Mouse (Mus musculus): ENCODE measurements around the gene Rpl32.

The Rpl32 gene

DNA sequence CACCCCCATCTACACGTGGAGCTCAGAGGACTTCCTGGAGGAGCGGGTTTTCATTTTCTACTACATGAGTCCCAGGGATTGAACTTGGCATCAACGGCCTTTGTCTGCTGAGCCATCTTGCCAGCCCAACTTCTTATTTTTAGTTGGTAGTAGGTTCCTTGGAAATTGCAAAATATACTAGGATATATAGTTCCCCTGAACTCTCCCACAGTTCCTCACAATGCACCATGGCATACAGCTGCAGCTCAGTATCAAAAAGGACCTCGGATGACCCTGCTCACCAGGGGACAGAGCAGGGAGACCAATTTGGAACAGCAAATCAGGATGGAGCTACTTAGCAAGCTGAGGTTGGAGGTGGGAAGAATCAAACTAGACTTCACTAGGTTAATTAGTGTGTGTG is 6.5 kb upstream of the Rpl32 start:
- no peak for DNase-seq (ENCODE audit: low spot score)

DNA sequence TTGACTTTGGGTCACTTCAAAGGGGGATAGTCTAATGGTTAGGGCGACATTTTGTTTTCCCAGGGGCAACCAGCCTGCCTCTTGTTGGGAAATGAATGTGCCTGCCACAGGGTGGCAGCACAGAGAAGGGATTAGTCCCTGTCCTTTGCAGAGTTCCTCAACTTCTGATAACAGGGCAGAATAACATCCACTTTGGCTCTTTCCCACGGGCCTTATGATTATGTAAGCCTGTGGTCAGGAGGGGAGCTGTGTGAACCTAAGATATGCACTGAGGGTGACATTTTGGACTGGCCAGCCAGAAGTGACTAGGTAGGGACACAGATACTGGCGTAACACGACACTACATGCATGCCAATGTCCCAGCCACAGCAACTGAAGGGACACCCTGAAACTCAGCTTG is 5.6 kb upstream of the Rpl32 start:
- no peak for DNase-seq (ENCODE audit: low spot score)

DNA sequence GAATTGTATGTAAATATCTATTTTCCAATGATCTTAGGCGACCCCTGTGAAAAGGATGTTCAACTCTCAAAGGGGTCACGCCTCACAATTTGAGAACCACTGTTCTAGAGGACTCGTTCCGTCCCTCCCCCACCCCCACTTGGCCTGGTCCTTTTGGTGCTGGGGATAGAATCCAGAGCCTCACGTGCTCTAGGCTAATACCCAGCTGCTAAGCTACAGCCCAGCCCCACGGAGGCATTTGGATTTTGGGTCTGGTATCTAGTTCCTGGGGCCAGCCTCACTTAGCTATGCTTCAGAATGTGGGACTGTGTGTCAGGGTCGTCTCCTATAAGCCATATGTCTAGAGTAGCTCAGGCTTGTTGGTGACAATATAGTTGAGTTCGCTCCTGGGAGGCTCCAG is 3.1 kb upstream of the Rpl32 start:
- no peak for DNase-seq (ENCODE audit: low spot score)

DNA sequence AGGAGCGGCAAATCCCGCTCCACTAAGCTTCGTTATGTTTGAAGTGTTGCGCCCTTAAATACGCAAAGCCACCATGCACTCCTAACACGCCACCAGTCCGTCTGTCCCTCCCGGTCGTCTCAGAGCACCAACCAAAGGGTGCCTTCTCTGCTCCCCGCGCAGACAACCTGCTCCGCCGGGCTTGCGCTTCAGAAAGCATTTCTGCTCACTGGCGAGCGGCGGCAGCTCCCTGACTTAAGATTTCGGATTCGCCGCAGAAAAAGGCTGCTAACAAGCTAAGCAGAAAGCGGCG is 405 bp downstream of the Rpl32 start:
- no peak for DNase-seq (ENCODE audit: low spot score)

DNA sequence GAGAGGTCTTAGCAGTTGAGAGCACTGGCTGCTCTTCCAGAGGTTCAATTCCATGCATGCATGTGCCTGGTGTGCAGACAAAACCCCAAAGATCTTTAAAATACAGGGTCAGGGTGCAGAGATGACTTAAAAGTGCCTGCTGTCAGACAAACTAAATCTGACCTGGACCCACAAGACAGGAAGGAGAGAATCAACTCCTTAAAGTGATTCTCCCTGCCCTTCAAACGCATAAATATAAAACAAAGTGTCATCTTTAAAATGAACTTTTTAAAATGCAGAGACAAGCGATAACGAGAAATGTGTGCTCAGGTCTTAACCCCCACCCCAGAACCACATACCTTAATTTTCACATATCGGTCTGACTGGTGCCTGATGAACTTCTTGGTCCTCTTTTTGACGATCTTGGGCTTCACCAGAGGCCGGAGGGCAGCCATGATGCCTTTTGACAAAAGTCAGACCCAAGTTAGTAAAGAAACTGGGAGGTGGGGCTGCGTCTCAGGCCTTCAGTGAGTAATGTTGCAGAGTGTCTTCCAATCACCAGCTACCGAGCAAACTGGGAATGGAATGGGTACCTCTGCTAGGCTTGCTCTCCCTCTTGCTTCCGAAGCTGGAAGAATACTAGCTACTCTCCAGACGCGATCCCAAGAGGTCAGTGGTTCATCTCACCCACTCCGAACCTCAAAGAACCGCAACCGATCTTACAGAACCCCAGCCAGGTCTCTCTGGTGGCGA is 917 bp downstream of the Rpl32 start:
- DNase-seq (ENCODE audit: low spot score), result no peak

DNA sequence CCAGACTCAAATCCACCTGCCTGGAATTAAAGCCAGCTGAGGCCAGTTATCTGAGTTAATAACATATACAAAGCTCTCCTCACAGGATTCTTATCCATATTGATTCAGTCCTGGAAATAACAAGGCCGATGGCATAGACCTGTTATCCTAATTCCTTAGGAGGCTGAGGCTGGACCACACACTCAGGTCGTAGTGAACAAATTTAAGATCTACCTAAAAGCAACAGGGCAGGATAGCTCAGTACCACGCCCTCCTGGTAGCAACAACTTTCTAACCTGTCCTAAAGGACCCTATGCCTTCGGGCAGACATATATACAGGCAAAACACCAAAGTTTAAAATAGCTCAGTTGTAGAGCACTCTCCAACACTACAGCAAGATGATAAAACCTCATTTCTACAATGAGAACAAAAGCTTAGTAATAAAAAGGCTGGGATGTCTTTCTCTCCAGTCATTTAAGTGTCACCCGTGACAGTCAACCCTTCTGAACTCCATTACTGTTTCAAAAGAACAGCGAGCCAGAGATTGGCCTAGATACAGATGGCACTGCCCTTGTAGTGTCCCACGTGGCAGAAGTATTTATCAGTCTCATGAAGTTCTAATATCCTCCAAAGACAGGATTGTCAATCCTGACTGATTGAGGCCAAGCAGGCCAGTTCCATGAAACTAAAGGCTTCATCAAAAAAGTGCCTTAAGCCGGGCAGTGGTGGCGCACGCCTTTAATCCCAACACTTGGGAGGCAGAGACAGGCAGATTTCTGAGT is 3.9 kb downstream of the Rpl32 start:
- no peak for DNase-seq (ENCODE audit: low spot score)

DNA sequence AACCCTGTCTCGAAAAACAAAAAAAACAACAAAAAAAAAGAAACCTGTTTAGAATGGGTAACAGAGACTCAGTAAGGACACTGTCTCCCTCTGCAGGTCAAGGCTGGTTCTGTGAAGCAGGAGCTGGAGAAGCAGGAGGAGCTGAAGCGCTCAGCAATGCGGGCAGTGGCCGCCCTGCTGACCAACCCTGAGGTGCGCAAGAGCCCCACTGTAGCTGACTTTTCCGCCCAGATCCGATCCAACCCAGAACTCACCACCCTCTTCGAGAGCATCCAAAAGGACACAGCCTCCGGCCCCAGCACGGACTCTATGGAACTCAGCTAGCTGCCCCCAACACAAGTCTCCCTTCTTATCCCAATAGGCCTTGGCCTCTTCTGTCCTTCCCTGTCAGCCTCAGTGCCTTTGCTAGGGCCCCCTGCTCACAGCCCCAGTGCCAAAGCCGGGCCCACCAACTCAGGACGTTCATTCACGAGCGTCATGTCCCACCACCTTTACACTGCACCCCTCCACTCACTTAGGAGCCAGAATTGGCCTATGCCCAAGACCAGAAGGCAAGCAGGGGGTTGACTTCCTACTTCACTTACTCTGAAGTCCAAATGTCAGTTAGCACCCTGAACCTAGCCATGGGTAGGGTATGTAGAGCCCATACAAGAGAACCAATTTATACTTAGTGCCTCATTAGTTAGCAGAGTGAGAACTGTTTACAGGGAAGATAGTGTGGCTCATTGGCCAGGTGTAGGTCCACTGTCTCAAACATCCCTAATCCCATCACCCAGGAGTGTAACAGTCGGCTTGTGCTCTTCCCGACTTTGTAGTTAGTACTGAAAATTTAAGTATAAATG is 4.8 kb downstream of the Rpl32 start:
- DNase-seq (ENCODE audit: low spot score), result peak; percentile 57

DNA sequence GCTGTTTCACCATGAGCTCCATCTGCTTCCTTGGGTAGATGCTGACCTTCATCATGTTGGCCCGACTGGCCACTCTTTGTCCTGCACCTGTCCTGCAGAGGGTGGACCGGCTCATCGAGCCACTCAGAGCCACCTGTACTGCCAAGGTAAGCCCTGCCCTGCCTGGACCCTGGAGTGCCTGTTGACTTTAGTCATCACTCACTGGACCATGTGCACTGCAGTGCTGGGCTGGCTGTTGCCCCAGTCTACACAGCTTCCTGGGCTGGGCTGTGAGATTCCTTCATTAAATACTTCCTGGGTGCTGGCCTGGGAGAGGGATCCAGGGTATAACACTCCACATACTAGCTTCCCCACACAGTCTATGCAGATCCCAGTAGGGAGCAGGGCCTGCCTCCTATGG is 6.7 kb downstream of the Rpl32 start:
- DNase-seq (ENCODE audit: low spot score), result no peak

DNA sequence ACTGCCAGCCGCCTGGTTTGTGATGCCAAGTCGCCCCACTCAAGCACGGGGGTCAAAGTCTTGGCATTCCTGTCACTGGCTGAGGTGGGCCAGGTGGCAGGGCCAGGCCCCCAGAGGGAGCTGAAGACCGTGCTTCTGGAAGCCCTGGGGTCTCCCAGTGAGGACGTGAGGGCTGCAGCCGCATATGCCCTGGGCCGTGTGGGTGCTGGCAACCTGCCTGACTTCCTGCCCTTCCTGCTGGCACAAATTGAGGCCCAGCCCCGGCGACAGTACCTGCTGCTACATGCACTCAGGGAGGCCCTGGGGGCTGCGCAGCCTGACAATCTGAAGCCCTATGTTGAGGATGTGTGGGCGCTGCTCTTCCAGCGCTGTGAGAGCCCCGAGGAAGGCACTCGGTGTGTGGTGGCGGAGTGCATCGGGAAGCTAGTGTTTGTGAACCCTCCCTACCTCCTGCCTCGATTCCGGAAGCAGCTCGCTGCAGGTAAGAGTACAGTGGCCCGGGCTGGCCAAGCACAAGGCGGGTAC is 15.8 kb downstream of the Rpl32 start:
- no peak for DNase-seq (ENCODE audit: low spot score)

DNA sequence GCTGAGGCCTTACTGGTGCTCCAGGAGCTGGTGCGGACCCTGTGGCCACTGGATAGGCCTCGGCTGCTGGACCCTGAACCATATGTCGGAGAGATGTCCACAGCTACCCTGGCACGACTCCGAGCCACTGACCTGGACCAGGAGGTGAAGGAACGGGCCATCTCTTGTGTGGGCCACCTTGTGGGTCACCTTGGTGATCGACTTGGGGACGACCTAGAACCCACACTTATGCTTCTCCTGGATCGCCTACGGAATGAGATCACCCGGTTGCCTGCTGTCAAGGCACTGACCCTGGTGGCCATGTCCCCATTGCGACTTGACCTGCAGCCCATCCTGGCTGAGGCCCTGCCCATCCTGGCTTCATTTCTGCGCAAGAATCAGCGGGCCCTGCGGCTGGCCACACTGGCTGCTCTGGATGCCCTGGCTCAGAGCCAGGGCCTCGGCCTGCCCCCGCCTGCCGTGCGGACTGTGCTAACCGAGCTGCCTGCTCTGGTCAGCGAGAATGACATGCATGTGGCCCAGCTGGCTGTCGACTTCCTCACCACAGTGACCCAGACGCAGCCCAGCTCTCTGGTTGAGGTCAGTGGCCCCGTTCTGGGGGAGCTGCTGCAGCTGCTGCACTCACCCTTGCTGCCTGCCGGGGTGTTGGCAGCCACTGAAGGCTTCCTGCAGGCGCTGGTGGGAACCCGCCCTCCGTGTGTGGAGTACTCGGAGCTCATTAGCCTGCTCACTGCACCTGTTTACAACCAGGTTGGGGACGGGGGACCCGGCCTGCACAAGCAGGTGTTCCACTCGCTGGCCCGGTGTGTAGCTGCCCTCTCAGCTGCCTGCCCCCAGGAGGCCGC is 16.5 kb downstream of the Rpl32 start:
- DNase-seq (ENCODE audit: low spot score), result no peak

DNA sequence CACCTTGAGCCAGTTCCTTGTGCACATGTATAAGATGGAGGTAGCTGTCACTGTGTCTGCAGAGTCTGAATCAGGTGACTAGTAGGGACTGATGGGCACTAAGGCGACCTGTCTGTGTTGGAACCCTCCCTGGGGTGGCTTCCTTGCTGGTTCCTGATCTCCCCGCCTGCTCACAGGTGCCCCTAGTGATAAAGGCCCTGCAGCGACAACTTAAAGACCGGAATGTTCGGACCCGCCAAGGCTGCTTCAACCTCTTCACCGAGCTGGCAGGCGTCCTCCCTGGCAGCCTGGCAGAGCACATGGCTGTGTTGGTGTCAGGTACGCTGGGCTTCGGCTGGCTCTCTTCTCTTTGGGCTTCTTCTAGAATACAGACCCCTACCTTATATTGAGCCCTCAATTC is 17.5 kb downstream of the Rpl32 start:
- no peak for DNase-seq (ENCODE audit: low spot score)

DNA sequence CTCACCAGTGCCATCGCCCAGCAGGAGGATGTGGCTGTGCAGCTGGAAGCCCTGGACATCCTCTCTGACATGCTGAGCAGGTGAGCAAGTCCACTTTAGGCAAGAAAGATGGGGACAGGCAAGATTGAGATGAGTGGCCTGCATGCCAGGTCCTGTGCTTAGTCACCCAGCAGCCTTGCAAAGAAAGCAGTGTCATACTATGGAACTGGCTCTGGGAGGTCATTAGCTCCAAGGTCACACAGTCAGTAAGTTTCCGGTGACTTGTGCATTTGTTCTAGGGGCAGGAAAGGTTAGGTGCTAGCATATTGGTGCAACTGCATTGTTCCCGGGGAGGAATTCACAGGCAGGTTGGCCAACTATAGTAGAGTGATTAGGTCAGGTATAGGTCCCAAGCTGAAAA is 25.8 kb downstream of the Rpl32 start:
- DNase-seq (ENCODE audit: low spot score), result no peak

DNA sequence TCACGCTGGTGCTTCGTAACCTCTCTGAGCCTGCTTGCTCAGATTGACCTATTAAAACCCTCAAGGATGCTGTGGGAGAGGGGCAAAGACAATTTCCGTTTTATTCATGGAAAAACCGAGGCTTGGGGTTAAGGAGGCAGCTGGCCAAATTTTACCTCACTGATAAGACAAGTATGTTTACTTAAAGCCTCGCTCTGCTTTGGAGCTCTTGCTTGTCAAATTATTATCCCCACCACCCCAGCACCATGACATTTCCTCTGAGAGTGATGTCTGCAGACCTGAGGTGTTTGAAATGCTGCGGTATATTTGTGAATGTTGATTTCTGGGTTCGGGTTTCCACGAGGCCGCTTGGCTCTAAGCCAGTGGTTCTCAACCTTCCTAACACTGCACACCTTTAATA is 32.2 kb downstream of the Rpl32 start:
- DNase-seq (ENCODE audit: low spot score), result no peak

DNA sequence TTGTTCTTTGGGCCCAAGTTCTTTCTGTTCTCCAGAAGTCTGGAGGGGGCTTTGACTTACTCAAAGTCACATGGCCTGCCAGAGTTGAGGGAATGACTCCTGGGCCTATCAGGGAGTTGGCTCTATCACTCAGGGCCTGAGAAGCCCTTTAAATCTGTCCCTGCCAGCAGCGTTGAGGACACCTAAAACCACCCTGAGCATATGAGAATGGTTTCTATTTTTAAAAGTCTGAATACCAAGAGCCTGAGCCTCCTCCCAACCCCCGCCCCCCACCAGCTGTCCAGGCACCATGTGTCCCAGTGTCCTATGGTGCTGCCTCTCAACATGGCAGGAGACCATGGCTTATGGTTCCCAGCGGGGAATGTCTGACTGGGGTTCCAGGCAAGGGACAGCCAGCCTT is 32.7 kb downstream of the Rpl32 start:
- DNase-seq (ENCODE audit: low spot score), result no peak

DNA sequence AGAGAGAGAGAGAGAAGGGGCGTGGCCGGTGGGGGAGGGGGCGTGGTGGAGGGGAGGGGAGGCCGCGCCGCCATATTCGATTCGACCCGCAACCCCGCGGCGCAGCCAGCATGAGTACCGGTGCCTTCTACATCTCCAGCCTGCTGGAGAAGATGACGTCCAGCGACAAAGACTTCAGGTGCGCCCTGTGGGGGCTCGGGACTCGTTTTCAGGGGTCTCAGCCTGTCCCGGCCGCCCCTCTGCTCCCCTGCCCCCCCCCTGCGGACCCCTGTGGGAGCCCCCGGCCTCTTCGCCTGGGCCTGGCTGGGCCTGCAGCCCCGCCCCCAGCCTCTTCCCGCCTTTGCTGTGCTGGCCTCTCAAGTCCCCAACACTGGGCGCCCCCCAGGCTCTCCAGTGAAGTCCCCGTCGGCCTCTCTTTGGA is 34.0 kb downstream of the Rpl32 start, which contains the start of gene Cand2:
Cand2 (plus strand) TSS at position 38 of the 421 bp plus-strand sequence.
- peak; percentile 45 for DNase-seq (ENCODE audit: low spot score)

DNA sequence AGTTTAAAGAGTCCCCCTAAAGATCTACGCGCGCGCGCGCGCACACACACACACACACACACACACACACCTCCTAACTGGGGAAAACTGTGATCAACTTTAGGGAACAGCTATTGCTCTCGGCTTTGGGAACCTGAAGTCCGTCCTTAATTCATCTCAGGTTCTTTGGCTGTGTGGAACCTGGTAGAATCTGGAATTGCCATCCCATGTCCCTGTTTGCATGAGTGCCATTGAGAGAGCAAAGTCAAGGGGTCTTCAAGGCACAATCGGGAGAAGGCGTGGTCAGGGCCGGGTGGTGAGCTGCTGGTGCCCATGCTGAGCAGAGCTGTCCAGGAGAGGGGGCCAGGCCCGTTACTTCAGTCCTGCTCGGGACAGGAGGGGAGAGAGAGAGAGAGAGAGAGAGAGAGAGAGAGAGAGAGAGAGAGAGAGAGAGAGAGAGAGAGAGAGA is 34.6 kb downstream of the Rpl32 start:
- DNase-seq (ENCODE audit: low spot score), result no peak

DNA sequence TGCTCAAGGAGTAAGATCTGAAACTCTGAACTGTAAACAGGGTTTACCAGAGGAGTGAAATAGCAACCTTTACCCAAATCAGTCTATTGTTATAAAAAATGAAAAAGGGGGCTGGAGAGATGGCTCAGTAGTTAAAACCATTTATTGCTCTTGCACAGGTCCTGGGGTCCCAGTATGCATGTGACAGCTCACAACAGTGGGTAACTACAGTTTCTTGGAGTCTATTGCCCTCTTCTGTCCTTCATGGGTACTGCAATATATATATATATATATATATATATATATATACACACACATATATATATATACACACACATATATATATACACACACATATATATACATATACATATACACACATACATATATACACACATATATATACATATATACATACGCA is 35.9 kb downstream of the Rpl32 start:
- DNase-seq (ENCODE audit: low spot score), result no peak

DNA sequence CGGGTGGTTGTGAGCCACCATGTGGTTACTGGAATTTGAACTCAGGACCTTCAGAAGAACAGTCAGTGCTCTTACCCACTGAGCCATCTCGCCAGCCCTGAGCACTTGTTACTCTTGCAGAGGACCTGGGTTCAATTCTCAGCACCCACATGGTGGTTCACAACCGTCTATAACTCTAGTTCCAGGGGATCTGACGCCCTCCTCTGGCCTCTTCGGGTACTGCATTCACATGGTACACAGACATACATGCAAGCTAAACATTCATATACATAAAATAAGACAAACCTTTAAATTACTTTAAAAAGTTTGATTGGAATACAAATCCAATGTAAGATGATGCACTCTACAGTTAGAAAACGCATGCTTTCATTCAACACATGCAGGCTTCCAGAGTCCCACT is 36.3 kb downstream of the Rpl32 start:
- DNase-seq (ENCODE audit: low spot score), result no peak

DNA sequence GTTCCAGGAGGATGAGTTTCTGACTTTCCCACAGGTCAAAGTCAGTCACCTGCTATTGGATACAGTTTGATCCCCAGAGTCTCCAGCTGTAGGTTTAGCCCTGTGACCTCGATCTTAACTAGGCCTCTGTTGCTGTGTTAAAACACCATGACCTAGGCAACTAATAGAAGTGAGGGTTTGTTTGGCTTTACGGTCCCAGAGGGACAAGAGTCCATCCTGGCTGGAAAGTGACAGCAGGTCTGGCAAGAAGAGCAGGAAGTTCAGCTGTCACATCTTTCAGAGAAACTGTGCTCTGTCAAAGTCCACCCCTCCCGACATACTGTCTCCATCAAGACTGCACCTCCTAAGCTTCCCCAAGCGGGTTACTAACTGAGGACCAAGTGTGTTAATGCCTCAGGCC is 37.7 kb downstream of the Rpl32 start:
- DNase-seq (ENCODE audit: low spot score), result no peak

DNA sequence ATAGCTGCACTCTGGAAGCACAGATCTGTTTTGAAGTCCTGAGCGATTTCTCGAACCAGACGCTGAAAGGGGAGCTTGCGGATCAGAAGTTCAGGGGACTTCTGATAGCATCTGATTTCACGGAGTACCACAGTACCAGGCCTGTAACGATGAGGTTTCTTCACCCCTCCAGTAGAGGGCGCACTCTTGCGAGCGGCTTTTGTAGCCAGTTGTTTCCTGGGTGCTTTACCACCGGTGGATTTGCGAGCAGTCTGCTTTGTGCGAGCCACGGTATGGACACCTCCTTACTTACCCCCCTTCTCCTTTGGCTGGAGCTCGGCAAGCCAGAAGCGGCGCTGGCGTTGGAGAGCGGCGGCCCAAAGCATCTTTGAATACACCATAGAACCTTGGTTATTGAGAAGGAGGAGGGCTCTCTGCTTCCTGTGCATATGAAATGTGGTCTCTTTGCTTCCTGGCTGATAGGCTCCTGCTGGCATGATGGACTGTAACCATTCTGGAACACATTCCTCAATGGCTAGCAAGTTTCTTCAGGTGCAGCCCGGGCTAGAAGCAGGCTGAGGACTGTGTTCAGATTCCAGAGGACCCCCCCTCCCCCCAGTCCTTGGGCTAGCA is 38.4 kb downstream of the Rpl32 start:
- DNase-seq (ENCODE audit: low spot score), result no peak

DNA sequence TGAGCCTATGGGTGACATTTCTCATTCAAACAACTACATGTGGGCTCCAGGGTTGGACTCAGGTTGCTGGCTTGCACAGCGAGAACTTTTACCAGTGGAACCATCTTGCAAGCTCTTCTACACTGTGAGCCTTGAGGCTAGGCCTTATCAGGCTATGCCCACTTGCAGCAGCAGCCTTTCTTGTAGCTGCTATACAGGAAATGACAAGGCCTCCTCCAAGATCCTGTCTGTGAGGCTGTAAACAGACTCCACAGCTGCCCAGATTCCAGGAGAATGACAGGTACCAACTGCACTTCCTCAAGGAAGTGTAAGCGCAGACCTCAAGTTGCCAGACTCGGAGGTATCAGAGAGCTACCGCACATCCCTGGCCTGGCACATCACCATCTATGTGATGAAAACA is 40.3 kb downstream of the Rpl32 start:
- DNase-seq (ENCODE audit: low spot score), result no peak
